Mouse (Mus musculus) erythroid progenitor cell, adult 5-6 weeks (primary cell): ENCODE measurements around the gene Runx2. TPM values are rescaled to one million over a fixed set of nuclear protein-coding genes. Genes with fewer than 3 reads are reported as not detected.
A peak's percentile ranks its signal among the peaks of the same experiment; 100 is the strongest.

Experiments
- ATAC-seq: replicated peaks from 2 replicates; pipeline ENCODE4 v1.8.0; 2016; ENCODE audit warnings: moderate number of reproducible peaks, mild to moderate bottlenecking, moderate TSS enrichment, inconsistent platforms; ENCODE audit not compliant: poor library complexity, low FRiP score, severe bottlenecking
- total RNA-seq, 2 experiments: library from RNA; stranded (forward) in 1 of 2; stranded (reverse) in 1 of 2; fragments of 150-400 nt in 1 of 2; fragments of 186-747, 209-891 nt in 1 of 2; gene quantifications; 2 replicates each; pipeline versions ENCODE4 v1.2.3 to v1.2.4; 2015 to 2017; ENCODE audit warnings: low replicate concordance in 2 of 2

The Runx2 gene
- total RNA-seq, 2 experiments from 2014 or later: 2.9 TPM; not detected in 1

DNA sequence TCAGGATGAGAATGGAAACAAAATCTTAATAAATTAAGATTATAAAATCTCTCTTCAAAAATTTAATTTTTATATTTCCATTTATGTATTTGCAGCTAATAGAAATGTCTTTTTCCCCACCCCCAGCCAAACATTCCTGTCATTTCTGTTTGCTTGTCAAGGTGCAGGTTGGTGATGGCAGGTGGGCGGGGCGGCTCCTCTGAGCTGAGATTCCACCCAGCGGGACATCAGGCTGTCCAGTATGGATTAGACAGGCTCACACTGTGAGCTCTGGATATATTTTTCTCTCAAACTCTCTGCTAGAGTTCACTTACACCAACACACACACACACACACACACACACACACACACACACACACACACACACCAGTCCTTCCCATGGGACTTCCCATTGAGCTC lies 306.9 kb downstream of the Runx2 start:
- no peak for ATAC-seq

DNA sequence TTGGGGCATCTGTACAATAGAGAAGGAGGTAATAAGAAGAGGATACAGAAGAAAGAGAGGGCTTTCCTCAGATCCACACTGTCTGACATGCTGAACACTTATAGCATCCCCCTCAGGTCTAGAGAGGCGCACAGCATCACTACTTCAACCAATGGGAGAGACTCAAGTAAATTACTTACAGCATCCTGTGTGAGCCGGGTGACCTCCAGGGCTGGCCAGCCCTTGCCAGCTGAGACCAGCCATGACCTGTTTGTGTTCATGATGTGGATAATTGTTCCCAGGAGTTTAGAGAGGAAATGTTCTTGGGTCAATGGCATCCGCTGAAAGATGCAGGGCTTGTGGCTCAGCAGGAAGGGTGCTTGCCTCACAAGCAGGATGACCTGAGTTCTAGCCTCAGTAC lies 308.1 kb downstream of the Runx2 start:
- no peak for ATAC-seq

- ATAC-seq: no peak
Observed at GRCm38 (mm10) chr17:44504794-44505317, 309.7 kb downstream of the Runx2 start.

- no peak for ATAC-seq
Observed at GRCm38 (mm10) chr17:44502176-44502575, 312.4 kb downstream of the Runx2 start.

DNA sequence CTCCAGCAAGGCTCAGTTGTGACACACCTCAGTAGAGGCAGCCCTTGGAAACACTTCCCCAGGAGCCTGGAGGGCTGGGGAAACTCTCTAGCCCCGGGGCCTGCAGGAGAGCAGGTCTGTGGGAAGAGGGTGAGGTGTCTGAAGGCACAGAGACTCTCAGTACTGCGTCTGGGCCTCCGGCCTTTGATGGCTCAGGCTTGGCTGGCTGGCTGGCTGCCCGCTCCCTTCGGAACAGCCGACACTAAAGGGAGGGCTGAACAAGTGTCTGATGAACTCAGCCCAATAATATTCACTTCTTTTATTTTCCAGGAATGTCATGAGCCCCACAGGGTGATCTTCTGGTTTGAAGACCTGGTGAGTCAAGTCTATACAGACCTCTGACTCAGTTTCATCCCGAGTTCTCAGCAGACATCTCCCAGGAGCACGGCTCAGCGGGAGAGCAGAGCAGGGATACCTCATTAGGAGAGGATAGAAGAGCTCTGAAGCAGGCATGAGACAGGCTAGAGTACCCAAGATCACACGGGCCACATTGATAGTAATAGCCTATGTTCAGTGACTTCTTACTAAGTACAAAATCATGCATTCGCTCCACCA lies 314.2 kb downstream of the Runx2 start:
- ATAC-seq: no peak

- ATAC-seq: 0 out of 2 replicates have a peak, but pooled peaks have one; percentile 27
Observed at GRCm38 (mm10) chr17:44490164-44490794, 324.3 kb downstream of the Runx2 start.

GRCm38 (mm10) chr17:44489346-44489745 lies 325.3 kb downstream of the Runx2 start:
- ATAC-seq: no peak

DNA sequence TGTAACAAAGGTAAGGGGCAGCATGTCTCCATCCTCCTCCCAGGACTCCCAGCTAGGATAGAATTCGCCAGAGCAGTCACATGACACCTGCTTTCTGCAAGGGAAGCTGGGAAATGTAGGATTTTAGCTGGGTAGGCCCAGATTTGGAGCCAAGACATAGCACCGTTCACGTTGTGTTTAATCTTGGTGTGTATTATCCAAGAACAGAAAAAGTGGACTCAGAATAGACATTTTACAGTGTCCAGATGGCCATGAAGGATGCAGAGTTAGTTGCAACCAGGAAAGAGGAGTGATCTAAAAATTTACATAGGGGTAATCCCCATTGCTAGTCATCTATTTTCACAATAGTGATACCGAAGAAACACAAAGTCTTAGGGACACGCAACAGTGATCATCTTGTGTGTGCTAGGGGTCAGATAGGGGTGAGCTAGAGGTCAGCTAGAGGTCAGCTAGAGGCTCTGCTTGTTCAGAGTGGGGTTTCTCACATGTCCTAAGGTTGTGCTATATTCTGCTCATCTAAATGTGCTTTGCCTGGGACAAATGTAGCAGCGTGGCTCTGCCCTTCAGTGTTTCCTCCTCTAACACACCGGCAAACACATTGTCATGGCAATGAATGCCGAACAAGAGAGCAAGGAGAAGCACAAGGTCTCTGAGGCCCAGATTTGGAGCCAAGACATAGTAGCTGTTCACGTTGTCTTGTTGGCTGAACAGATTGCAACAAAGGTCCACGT lies 326.9 kb downstream of the Runx2 start:
- ATAC-seq: no peak

DNA sequence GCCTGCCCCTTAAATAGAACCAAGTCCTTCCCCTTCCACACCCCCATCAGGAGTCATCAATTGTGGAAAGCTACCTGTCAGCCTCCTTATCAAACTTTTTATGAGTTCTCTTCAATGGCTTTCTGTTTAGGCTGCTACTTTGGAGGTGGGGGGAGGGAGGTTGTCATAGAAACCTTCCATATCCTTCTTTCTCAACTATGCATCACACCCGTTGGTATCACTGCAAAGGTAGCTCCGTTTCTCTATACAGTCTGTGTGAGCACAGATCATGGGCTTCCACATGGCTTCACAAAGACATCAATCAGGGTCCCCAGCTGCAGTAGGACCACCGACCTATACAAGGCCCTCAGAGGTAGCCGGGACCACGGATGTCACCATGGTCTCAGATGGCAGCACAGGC lies 329.3 kb downstream of the Runx2 start:
- ATAC-seq: no peak

DNA sequence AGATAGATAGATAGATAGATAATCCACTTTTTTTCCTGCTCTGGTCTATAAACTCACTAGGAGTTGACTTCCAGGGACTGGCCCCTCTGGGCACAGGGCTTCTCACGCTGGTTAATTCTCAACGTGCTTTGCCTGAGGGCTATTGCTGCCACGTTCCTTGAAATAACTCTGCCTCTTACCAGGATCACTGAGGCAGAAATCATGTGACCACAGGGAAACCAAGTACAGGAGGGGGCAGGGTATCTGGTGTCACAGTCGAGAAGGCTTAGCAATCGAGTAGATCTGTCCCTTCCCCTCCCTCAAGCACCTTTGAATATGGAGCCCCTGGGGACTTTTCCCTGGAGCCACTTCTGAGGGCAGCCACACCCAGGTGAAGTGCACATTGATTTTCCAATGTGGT lies 334.7 kb downstream of the Runx2 start:
- no peak for ATAC-seq

- ATAC-seq: no peak
Observed at GRCm38 (mm10) chr17:44479491-44479890, 335.1 kb downstream of the Runx2 start.

- ATAC-seq: no peak
Observed at GRCm38 (mm10) chr17:44475910-44476309, 338.7 kb downstream of the Runx2 start.

DNA sequence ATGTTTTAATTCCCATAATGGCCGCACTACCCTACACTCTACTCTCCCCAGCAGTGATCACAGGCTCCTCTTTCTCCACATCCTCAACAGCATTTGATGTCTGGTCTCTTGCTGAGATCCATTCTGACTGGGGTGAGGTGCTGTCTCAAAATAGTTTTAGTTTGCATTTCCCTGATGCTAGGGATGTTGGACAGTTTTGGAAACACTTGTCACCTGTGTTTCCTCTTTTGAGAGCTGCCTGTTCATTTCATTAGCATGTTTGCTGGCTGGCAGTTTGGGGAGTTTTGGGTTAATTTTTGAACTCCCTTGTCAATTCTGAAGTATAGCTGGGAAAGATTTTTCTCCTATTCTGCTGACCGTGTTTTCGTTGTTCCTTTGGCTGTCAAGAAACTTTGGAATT lies 340.3 kb downstream of the Runx2 start:
- no peak for ATAC-seq

GRCm38 (mm10) chr17:44472695-44473094 lies 341.9 kb downstream of the Runx2 start:
- no peak for ATAC-seq

DNA sequence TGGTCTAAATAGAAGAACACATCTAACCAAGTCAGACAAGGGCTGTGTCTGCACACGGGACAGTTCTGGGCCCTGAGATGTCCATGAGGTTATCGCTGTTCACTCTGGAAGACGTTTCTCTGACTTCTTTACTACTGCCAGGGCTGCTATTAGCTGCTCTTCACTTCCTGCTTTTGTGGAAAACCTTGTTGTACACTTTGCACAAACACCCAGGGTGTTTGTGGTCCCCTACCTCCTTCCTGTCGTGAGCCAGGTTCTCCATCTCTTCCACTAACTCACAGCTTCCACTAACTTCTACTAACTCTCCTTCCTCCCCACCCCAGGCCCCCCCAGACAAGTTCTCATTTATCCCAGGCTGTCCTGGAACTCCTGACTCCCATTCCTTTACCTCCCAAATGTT lies 350.9 kb downstream of the Runx2 start:
- ATAC-seq: no peak

DNA sequence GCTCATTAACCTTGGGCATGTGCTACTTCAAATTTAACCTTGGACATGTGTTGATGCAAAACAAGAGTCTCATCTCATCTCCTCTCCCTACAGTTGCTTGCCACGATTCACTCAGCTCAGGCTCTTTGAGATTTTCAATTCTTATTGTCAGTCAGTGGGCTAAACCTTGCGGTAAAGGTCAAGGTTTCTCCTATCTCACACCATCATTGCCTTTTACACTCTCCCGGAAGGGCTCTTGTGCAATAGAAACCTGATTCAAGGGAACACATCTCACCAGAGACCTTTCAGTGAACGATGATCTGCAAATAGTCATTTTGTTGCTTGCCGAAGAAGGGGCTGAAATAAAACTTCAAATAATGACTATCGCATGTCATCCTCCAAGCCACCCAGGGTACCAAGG lies 354.4 kb downstream of the Runx2 start:
- ATAC-seq: no peak

DNA sequence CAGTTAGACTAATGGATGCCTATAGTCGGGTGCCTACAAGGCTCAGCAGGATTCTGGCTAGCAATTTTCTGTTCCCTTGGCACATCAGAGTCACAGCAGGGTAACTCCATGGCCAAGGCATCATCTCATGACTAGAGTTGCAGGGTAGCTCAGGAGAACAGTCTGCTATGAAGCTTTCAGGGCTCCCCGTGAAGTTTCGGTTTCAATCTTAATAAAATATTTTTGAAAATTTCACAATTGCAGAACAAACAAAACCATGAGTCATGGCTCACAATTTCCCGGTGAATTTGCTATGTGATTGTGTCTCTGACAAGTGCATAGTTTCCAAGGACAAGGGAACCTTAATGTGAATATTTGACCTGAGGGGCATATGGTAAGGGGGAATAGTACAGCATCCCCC lies 355.6 kb downstream of the Runx2 start:
- no peak for ATAC-seq

DNA sequence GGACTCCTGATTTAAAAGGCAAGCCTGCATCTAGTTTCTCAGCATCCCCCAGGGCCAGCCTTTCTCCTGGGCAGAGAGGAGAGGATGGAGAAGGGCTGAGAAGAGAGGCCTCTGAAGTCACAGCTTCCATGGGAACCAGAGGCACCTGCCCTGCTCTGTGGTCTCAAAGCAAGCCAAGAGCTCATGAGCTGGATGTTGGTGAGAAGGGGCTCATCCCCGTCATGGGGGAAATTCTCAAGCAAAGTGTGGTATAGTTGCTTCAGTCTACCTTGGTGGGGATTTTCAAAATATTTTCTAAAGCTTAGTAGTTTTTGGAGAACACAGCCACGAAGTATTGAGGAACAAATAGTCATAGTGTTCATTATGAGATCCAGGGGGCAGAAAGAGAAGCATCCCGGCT lies 357.9 kb downstream of the Runx2 start:
- no peak for ATAC-seq

- ATAC-seq: no peak
Observed at GRCm38 (mm10) chr17:44455681-44456600, 358.7 kb downstream of the Runx2 start.

DNA sequence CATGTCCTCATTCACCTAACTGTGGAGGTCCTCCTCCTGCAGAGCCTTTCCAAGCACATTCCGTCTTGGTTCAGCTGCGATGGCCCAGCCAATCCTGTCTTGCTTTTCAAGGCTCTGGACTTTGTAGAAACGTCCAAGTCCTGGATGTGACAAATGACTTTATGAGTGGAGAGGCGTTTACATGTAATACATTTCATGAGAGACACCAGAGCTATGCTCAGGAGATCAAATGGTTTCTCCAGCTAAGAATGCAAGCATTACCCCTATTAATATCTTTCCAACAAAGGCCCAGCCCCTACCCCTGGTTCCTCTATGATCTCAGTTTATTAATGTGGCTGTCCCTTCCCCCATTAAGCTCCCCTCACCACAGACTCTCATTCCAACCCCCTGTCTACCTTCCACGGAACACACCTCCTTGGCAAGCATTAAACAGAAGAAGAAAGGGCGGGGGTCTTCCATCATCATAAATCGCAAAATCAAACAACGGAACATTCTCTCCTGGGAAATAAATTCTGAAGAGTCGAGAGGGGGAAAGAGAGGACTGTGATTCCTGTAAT lies 364.6 kb downstream of the Runx2 start:
- no peak for ATAC-seq
